Mouse (Mus musculus) cortical plate, adult 2 months (tissue): ENCODE measurements at regions not wholly inside any gene's neighbourhood (a gene's known extent, or its start where the extent isn't known, plus 50 kb on each side); places are given as distances from the start of the nearest gene placed in this dataset.

ENCODE experiments used
- H3K27ac ChIP-seq: fragments of 200-500 bp; 2 replicates; pipeline ENCODE4 v1.5.1; 2012; ENCODE audit warnings: low read length, control low read depth, inconsistent platforms; ENCODE audit not compliant: insufficient read depth
- H3K4me1 ChIP-seq: fragments of 200-500 bp; 2 replicates; pipeline ENCODE4 v1.6.1; 2011; ENCODE audit warnings: low read length; ENCODE audit not compliant: control insufficient read depth, insufficient read depth
- H3K4me3 ChIP-seq: fragments of 200-500 bp; 2 replicates; pipeline ENCODE4 v1.5.1; 2011; ENCODE audit warnings: mild to moderate bottlenecking, low read length, control low read depth; ENCODE audit not compliant: insufficient read depth
- CTCF ChIP-seq: fragments of 200-500 bp; IDR thresholded peaks from 2 replicates; pipeline ENCODE4 v1.5.1; 2011; ENCODE audit warnings: mild to moderate bottlenecking, control low read depth, low read length; ENCODE audit not compliant: insufficient read depth; ENCODE audit errors: extremely low read depth
- POLR2A ChIP-seq: fragments of 200-500 bp; IDR thresholded peaks from 2 replicates; pipeline ENCODE4 v1.6.1; 2011; ENCODE audit warnings: mild to moderate bottlenecking, low read length, control low read depth; ENCODE audit not compliant: insufficient read depth; ENCODE audit errors: extremely low read depth

DNA sequence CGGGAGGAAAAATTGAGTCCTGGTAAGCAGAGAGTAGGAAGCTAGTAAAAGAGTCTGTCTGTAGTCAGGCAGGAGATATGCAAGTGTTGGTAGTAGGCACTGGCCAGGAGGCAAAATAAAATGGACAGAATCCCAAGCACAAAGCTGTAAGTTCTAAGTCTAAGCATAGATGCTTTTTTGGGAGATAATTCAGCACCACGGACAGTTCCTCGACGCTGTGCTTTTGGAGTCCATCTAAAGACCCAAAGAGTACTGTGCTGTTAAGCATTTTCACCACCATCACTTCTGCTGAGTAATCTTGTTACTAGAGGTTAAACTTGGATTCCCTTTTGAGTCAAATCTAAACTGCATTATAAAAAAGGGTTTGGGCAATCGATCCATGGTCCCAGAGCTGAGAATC lies 128.9 kb downstream of the Otor start:
- H3K27ac ChIP-seq = no peak overlapping the region
- no peak overlapping the region for H3K4me3 ChIP-seq
- TF ChIP-seq POLR2A (no peak), CTCF (no peak)
- H3K4me1 ChIP-seq = no peaks in the 10 kb centered on the region

DNA sequence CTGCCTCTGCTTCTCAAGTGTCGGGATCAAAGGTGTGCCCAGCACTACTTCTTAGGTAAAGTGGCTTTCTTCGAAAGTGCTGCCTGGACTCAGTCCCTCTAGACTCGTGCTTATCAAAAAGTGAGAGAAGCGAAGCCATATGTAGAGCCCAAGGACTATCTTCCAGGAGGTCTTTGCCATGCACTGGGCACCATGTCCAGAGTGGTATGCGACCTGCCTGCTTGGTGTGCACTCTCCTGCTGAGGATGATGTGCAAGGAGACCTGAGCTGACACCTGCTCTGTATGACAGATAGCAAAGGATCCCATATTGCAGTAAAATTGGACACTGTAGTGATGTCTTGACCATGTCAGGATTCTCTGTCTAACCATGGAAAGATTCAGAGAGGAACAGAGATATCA lies 139.0 kb downstream of the Otor start:
- no peak overlapping the region for H3K4me3 ChIP-seq
- H3K27ac ChIP-seq = peak overlapping the region; percentile 76
- peaks cover 1% of the 10 kb centered on the region; the same call in 1 of the 2 replicates for H3K4me1 ChIP-seq
- no peak for TF ChIP-seq POLR2A
- no peak for TF ChIP-seq CTCF

DNA sequence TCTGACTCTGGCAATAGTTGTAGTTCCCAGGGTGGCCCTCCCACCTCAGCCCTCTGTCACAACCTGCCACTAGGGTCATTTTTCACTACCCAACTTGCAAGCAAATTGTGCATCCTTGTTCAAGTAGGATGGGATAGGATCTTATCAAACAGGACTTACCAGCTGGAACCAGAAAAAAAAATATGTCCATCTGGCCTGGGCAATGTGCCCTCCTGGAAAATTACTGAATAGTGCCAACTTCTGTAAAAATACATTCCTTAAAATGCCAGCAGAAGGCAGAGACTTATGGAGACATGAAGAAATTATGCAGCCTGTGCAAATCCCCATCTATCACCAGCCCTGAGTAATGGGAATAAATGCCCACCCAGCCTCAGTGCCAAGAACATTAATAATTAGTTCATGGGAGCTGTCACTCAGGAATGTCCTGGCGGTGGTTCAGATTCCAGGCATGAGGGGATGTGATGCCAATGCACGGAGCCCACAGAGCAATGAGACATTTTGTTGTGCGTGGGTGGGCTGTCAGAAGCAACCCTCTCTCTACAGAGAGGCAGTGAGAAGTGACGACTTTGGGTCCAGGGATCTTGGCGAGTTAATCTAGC lies 139.6 kb downstream of the Otor start:
- TF ChIP-seq POLR2A (no peak), CTCF (no peak)
- peak overlapping the region; percentile 76; the same call in 1 of the 2 replicates for H3K27ac ChIP-seq
- peaks cover 1% of the 10 kb centered on the region; the same call in 1 of the 2 replicates for H3K4me1 ChIP-seq
- no peak overlapping the region for H3K4me3 ChIP-seq

DNA sequence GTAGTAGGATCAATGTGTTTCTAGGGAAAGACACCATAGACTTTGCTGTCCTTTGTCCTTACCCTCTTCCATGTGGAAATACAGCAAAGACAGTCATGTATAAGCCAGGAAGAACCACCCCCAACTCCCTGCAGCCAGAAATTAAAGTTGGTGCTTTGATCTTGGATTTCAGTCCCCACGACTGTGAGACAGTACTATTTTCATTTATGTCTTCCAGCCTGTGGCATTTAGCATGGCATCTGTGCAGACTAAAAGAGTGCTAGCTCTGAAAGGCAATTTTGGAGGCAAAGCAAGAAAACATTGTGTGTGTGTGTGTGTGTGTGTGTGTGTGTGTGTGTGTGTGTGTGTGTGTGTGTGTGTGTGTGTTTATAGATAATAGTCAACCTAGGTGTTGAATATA lies 144.1 kb downstream of the Otor start:
- TF ChIP-seq POLR2A = no peak
- TF ChIP-seq CTCF = no peak
- no peak overlapping the region for H3K27ac ChIP-seq
- no peak overlapping the region for H3K4me3 ChIP-seq
- peaks cover 4% of the 10 kb centered on the region; the same call in 1 of the 2 replicates for H3K4me1 ChIP-seq

DNA sequence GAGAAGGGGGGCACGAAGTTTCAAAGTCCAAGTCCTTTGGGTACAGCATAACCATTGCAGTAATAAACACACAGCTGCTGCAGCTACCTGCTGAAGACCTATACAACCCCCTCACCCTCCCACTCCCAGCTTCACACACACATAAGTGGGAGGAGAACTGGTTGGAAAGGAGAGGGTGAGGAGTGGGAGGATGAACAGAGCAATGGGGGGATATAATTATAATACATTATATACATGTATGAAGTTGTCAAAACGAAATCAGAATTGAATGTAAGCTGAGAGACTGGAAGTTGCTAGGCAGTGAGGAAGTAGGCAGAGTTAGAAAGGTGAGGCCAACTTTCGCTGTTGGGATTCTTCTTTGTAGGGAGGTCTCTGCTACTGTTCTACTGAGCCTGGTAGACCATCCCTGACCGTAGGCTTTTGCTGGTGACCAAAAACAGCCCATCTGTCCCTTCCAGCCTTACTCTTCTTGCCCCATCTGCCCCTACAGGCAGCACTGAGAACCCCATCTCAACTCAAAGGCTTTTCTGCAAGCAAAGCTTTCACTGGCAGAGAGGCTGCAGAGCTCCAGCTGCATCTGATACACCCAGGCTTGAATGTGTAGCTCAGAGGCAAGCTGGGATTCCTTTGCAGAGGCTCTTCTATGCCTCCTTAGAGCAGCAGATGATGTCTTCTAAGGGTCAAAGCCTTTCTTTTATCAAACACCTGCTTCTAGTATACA lies 146.3 kb downstream of the Otor start:
- Histone ChIP-seq H3K4me1 (peaks cover 3% of the 10 kb centered on the region; the same call in 1 of the 2 replicates), H3K27ac (no peak overlapping the region), H3K4me3 (no peak overlapping the region)
- no peak for TF ChIP-seq POLR2A
- TF ChIP-seq CTCF = no peak

DNA sequence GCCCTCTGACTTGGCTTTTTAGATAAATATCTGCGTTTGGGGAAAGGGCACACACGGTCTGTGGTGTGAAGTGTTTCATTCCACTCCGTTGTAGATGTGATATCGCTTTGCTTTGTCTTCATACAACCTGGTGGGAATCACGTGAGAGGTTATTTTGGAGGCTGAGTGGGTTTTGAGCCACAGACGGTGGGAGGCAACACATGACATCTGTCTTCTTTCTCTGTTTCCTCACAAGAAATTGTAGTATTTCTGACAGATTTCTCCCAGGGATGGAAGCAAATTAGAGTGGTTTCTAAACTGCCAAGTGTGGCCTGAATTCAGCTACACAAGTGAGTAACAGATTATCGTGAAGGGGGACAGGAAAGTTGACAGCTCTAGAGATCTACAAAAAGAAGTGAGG lies 155.5 kb downstream of the Otor start:
- H3K27ac ChIP-seq = no peak overlapping the region
- peaks cover 1% of the 10 kb centered on the region; the same call in 1 of the 2 replicates for H3K4me1 ChIP-seq
- no peak for TF ChIP-seq CTCF
- no peak for TF ChIP-seq POLR2A
- no peak overlapping the region for H3K4me3 ChIP-seq

DNA sequence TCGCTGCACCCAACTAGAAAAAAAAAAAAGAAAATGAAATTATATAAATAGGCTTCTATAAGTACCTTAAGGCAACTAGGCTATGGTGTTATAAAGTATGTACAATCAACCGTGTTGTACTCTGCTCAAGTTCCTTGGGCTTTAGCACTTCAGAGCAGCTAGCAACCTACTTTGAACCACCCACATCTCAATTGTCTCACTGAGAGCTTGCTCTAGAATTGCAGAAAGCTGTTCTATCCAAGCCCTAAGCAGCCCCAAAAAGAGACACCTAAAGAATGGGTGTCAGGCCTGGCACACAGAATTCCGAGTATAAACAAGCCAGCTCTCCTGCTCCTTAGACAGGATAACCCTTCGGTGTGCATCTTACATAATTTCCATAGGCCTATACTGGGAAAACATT lies 162.0 kb downstream of the Otor start:
- TF ChIP-seq POLR2A = no peak
- TF ChIP-seq CTCF = no peak
- Histone ChIP-seq H3K4me1 (peaks cover 3% of the 10 kb centered on the region; the same call in 1 of the 2 replicates), H3K27ac (no peak overlapping the region), H3K4me3 (no peak overlapping the region)

DNA sequence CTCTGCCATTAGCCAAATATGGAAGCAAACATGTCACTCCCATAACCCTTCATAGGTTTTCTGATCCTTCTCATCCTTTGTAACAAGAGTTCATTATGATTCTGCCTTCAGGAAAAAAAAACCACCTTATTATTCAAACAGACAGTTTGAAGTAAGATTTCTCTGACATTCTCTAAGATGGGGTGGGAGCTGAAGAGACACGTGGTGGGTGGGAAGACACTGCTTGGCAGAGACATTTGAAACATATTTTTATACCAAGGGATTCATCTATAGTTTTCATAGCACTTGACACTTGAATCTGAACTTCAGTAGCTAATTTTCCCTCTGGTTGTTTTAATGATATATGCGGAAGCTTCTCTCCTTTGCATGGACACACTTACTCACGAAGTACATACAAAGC lies 165.5 kb downstream of the Otor start:
- no peak overlapping the region for H3K27ac ChIP-seq
- H3K4me1 ChIP-seq = peaks cover 5% of the 10 kb centered on the region; the same call in 1 of the 2 replicates
- H3K4me3 ChIP-seq = no peak overlapping the region
- TF ChIP-seq CTCF = no peak
- no peak for TF ChIP-seq POLR2A

DNA sequence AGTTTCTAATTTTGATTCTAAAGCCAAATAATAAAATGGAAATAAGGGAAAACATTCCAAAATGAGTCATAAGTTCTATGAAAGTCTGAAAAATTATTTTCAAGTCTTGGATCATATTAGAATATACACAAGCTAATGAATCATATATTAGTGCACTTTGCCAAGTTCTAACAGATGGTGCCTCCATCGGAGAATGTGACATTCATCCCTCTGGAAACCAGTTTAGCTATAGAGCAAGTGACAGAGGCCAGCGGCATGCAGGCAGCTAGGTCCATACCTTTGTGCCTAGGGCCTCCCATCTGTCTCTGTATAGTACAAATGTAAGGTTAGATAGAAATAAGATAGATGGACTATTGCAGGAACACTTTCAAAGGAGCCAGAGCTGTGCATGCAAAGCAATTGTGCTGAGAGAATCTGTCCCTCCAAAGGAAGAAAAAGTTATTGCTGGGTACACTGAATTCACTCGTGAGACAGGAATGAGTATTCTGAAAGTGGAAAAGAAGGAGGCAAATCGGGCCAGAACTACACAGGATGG lies 167.9 kb downstream of the Otor start:
- TF ChIP-seq CTCF = no peak
- no peak for TF ChIP-seq POLR2A
- Histone ChIP-seq H3K4me1 (peaks cover 4% of the 10 kb centered on the region; the same call in 1 of the 2 replicates), H3K4me3 (no peak overlapping the region), H3K27ac (no peak overlapping the region)

DNA sequence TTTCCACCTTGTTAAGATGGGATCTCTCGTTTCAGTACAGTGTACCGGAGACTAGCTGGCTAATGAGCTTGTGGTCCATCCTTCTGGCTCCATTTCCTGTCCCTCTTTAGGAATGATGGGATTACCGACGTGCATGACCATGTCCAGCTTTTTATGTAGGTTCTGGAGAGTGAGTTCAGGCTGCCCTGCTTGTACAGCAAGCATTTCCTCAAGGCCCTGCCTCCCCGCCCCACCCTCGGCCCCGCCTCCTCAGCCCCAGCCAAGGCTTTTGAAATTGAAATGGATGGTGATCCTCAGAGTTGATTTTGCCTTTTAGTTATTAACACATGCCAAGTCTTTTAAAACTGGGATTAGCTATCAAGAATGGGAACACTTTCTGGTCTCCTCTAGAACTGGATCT lies 190.8 kb downstream of the Otor start:
- Histone ChIP-seq H3K27ac (no peak overlapping the region), H3K4me1 (no peaks in the 10 kb centered on the region), H3K4me3 (no peak overlapping the region)
- no peak for TF ChIP-seq POLR2A
- TF ChIP-seq CTCF = no peak
